Mouse (Mus musculus) G1E (cell line): ENCODE measurements around the gene Zfp74.

ENCODE experiments used
- CTCF ChIP-seq: IDR thresholded peaks from 2 replicates; pipeline ENCODE4 v1.5.1; 2012; ENCODE audit warnings: low read depth, low read length, inconsistent platforms, mixed read lengths
- GATA1 ChIP-seq: IDR thresholded peaks from 2 replicates; pipeline ENCODE4 v1.6.1; 2012; ENCODE audit warnings: borderline replicate concordance, low read length, inconsistent platforms, mixed read lengths
- TAL1 ChIP-seq: conservative IDR thresholded peaks from 2 replicates; pipeline ENCODE4 v1.6.1; 2012; ENCODE audit warnings: low read depth, low read length, inconsistent platforms, mixed read lengths

DNA sequence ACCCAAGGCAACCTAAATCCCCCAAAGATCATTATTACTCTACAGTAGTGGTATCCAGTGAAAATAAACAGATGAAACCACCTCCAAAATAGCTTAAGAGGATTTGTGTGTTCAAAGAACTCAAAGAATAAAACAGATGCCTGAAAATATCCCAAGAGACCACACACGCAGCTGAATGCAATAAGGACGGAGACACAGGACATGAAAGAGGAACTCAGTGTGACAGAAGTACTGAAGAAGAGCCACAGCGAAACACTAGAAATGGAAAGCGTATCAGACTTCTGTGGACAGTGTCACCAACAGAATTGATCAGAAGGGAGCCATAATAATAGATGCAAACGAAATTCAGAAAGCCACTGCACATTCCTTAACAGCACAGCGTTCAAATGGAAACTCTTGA is 15.0 kb downstream of the Zfp74 start:
- TF ChIP-seq GATA1 (no peak), CTCF (no peak), TAL1 (no peak)
